Mouse (Mus musculus): Measurements from ENCODE around the gene Serpina9. TPM values are rescaled to one million over a fixed set of nuclear protein-coding genes. Genes with fewer than 3 reads are reported as not detected.
"Not testable (repeated sequence)": the region's sequence is repeated elsewhere in the genome, so short reads cannot be mapped to it uniquely, and the experiment has no call there.

Gene Serpina9
- total RNA-seq, 2 experiments from 2014 or later, result not detected

GRCm38 (mm10) chr12:103995292-103996072 lies 18.1 kb downstream of the Serpina9 start:
- 0 out of 2 replicates have a peak, but pooled peaks have one; percentile 77 for ATAC-seq (replicated peaks; ENCODE audit: low FRiP score, low TSS enrichment, poor library complexity, severe bottlenecking)

GRCm38 (mm10) chr12:103992945-103993344 lies 20.6 kb downstream of the Serpina9 start:
- no peak for ATAC-seq (replicated peaks; ENCODE audit: low FRiP score, low TSS enrichment, poor library complexity, severe bottlenecking)

GRCm38 (mm10) chr12:103989857-103990256 lies 23.7 kb downstream of the Serpina9 start, which contains the start of gene Serpina11:
Serpina11 (minus strand) TSS chr12:103989957.
- ATAC-seq (replicated peaks; ENCODE audit: low FRiP score, low TSS enrichment, poor library complexity, severe bottlenecking), result no peak

- ATAC-seq (replicated peaks; ENCODE audit: low FRiP score, low TSS enrichment, poor library complexity, severe bottlenecking), result no peak
Observed at GRCm38 (mm10) chr12:103989514-103989767, 24.1 kb downstream of the Serpina9 start.

DNA sequence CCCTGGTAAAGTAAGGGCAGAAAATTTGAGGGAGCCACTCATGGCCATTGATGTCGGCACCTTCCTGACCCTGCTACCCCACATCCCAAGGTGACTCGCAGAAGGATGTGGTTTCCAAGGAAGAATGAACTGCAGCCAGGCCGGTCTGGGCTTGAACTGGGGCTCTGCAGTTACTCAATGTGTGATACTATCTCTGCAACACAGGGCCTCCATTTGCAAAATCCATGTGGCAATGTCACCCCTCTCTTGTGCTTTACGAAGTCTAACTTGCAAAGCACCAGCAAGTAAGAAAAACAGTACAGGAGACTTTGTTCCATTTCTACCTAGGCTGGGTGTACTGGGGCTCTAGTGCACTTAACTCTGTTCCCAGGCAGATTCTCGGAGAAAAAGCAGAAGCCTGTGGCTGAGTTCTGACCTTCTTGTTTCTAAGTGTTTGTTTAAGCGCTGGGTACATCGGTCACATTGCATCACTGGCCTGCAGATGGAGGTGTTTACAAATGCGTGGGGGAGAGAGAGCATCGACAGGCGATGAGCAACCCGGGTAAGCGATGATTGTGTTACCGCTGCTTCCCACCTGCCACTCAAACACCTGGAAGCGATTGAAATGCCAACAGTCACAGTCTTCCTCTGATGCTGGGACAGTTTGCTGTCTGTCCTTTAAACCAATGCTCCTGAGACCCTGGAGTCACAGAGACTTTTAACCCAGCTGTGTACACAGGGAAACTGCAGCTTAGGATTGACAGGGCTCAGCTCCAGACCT lies 24.6 kb downstream of the Serpina9 start:
- ATAC-seq (replicated peaks; ENCODE audit: low FRiP score, low TSS enrichment, poor library complexity, severe bottlenecking), result no peak

DNA sequence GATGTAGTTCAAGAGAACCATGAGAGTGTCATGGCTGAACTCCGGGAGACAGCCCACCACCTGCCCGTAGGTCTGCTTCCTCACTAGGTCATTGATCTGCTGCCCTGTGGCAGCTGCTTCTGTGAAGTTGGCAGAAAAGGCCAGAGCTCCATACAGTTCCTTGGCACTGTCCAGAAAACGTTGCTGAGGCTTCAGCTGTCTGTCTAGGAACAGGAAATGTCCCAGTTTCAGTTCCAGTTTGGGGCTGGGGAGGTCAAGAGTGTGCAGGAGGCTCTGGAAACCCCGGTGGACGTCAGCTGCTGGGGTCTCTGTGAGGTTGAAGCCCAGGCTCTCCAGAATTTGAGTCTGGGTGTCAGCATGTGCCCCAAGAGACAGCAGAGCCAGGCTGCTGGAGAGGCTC lies 27.7 kb downstream of the Serpina9 start:
- no peak for ATAC-seq (replicated peaks; ENCODE audit: low FRiP score, low TSS enrichment, poor library complexity, severe bottlenecking)

GRCm38 (mm10) chr12:103984935-103985334 lies 28.6 kb downstream of the Serpina9 start:
- peak; percentile 55; the same call in 1 of the 2 replicates for ATAC-seq (replicated peaks; ENCODE audit: low FRiP score, low TSS enrichment, poor library complexity, severe bottlenecking)

DNA sequence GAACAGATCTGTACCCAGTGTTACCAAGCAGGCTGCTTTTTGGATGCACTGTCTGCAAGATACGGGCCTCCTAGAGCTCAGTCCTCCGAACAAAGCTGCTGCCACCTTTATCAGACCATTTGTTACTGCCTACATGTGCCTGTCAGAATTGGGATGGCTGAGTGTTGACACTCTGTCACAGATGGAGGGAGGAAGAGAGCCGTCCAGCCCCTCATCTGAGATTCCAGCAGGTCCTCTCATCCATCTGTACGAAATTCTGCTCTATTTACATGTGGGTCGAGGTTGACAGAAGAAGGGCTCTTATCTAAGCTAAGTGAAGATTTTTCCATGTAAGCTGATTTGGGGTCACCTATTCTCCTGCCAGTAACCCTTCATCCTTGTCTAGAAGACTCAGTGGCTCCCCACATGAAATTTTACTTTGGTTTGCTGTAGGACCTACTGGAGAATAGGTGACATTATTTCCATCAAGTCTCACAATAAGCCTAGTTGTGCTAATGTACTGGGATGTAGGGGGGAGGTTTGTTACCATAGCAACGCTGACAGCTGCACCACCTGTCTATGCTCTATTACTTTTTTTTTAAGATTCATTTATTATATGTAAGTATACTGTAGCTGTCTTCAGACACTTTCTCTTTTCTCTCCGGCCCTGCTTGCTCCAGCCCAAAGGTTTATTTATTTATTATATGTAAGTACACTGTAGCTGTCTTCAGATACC lies 31.8 kb downstream of the Serpina9 start:
- ATAC-seq (replicated peaks; ENCODE audit: low FRiP score, low TSS enrichment, poor library complexity, severe bottlenecking), result no peak

GRCm38 (mm10) chr12:103978294-103978693 lies 35.3 kb downstream of the Serpina9 start:
- no peak for ATAC-seq (replicated peaks; ENCODE audit: low FRiP score, low TSS enrichment, poor library complexity, severe bottlenecking)

- ATAC-seq (replicated peaks; ENCODE audit: low FRiP score, low TSS enrichment, poor library complexity, severe bottlenecking), result no peak
Observed at GRCm38 (mm10) chr12:103977846-103978245, 35.7 kb downstream of the Serpina9 start.

GRCm38 (mm10) chr12:103977060-103977459 lies 36.5 kb downstream of the Serpina9 start:
- no peak for ATAC-seq (replicated peaks; ENCODE audit: low FRiP score, low TSS enrichment, poor library complexity, severe bottlenecking)

DNA sequence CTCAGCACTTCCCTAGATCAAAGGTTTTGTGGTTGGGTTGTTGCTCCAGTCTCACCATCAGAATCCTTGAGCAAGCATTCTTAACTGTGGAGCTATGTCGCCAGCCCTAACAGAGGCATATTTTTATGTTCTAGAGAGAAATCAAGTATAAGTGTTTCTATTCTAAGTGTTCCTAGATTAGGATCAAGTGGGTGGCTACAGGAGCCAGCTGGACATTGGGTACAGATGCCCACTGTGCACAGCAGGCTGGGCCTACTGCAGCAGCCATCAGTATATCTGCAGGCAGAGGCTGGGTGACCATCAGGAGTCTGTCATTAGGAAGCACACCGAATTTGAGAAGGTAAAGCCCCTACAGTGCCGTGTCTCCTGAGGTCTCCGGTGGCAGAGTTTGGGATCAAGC lies 42.5 kb downstream of the Serpina9 start:
- no peak for ATAC-seq (replicated peaks; ENCODE audit: low FRiP score, low TSS enrichment, poor library complexity, severe bottlenecking)

- ATAC-seq (replicated peaks; ENCODE audit: low FRiP score, low TSS enrichment, poor library complexity, severe bottlenecking), result no peak
Observed at GRCm38 (mm10) chr12:103969577-103970116, 43.9 kb downstream of the Serpina9 start.

DNA sequence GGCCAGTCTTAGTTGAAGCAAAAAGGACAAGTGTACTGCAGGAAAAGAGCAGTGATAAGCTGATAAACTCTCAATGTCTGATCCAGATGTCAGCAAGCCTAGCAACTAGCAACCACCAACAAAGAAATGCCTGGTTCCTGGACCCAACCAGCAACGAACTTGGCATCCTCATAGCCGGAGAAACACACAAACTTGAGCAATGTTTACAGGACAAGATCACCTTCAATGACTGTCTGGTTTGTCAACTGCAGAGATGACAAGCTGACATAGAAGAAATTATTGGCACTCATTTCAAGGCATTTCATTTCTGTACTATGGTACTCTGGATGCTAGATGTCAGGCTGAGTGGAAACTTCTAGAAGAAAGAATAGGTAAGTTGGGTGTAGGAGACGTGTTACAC lies 46.8 kb downstream of the Serpina9 start:
- no peak for ATAC-seq (replicated peaks; ENCODE audit: low FRiP score, low TSS enrichment, poor library complexity, severe bottlenecking)

- no peak for ATAC-seq (replicated peaks; ENCODE audit: low FRiP score, low TSS enrichment, poor library complexity, severe bottlenecking)
Observed at GRCm38 (mm10) chr12:103963288-103963687, 50.3 kb downstream of the Serpina9 start.

DNA sequence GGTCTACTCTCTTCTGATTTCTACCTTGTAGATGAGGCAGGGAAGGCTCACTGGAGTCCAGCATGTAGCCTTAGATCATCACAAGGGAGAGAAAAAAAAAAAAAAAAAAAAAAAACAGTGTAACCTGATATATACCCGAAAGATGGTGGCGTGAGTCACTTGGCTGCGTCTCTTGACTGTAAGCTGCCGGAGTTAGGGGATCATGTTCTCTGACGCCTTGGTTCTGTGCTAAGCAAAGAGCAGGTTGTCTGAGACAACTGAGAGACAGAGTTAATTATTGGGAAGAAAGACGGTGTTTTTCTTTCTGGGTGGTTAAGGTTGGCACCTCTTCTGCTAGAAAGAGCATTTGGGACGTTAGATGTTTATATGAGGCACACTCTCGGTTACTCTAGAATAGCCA lies 50.7 kb downstream of the Serpina9 start:
- ATAC-seq (replicated peaks; ENCODE audit: low FRiP score, low TSS enrichment, poor library complexity, severe bottlenecking), result no peak

DNA sequence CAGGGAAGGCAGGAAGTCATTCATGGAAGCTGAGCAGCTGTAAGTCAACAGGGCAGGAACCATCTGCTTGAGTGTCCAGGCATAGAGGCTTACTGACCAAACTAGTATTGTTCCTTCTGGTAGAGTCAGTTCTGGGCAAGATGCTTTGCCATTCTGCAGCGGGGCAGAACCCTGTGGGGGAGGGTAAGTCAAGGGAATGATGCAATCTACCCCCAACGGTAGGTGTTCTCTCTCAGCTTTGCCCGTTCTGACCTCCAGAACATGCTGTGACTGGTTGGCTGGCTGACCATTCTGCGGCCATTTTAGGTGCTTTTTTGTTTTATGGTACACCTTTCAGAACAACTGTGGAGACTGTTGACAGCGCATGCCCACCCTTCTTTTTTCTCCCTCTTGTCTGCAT lies 51.2 kb downstream of the Serpina9 start:
- no peak for ATAC-seq (replicated peaks; ENCODE audit: low FRiP score, low TSS enrichment, poor library complexity, severe bottlenecking)

- no peak for ATAC-seq (replicated peaks; ENCODE audit: low FRiP score, low TSS enrichment, poor library complexity, severe bottlenecking)
Observed at GRCm38 (mm10) chr12:103961716-103962115, 51.8 kb downstream of the Serpina9 start.

GRCm38 (mm10) chr12:103958798-103959197 lies 54.8 kb downstream of the Serpina9 start, which contains the start of gene Serpina1e:
Serpina1e (minus strand) TSS chr12:103958975.
- ATAC-seq (replicated peaks; ENCODE audit: low FRiP score, low TSS enrichment, poor library complexity, severe bottlenecking), result no peak

GRCm38 (mm10) chr12:103956555-103956954 lies 57.0 kb downstream of the Serpina9 start:
- not testable (repeated sequence) for ATAC-seq (replicated peaks; ENCODE audit: low FRiP score, low TSS enrichment, poor library complexity, severe bottlenecking)
